Mouse (Mus musculus): ENCODE data around the gene Vim.
"Not testable (repeated sequence)": the region's sequence is repeated elsewhere in the genome, so short reads cannot be mapped to it uniquely, and the experiment has no call there.

Vim gene

DNA sequence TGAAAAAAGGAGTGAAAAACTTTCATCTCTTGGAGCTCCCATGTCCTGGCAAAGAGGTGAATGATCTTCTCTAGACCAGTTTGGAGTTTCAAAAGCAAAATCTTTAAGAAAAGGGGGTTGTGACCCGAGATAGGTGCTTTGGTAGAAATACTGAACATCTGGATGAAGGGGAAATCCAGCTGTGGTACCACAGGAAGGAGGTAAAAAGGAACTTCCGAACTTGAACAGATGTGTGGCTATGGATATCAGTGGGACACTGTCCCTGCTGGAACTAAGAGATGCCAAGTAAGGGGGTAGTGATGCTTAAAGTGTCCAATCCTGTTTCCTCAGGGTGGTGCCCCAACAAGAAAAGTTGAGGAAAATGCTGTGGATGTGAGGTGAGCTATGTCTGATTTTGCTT, 3.6 kb upstream of the Vim start:
- no peak for DNase-seq

- DNase-seq = no peak
Observed at GRCm38 (mm10) chr2:13572101-13572553, 1.6 kb upstream of the Vim start.

- no peak for DNase-seq
Observed at GRCm38 (mm10) chr2:13572647-13573407, 900 bp upstream of the Vim start.

DNA sequence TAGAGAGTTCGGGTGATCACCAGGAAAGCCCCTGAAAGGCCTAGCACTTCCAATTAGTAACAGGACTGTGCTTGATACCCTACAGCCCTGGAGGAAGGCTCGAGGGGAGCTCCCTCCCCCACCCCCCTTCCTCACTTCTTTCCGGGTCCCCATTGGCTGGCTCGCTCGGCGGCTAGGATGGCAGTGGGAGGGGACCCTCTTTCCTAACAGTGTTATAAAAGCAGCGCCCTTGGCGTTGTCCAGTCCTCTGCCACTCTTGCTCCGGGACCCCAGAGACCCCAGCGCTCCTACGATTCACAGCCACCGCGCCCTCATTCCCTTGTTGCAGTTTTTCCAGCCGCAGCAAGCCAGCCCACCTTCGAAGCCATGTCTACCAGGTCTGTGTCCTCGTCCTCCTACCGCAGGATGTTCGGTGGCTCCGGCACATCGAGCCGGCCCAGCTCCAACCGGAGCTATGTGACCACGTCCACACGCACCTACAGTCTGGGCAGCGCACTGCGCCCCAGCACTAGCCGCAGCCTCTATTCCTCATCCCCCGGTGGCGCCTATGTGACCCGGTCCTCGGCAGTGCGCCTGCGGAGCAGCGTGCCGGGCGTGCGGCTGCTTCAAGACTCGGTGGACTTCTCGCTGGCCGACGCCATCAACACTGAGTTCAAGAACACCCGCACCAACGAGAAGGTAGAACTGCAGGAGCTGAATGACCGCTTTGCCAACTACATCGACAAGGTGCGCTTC, 506 bp downstream of the Vim start:
- DNase-seq = peak; percentile 26

GRCm38 (mm10) chr2:13574801-13575150, 1.0 kb downstream of the Vim start:
- peak in 1 of 2 experiments; percentile 7 for DNase-seq

- DNase-seq = peak; percentile 46 to 54
Observed at GRCm38 (mm10) chr2:13575287-13575801, 1.6 kb downstream of the Vim start.

DNA sequence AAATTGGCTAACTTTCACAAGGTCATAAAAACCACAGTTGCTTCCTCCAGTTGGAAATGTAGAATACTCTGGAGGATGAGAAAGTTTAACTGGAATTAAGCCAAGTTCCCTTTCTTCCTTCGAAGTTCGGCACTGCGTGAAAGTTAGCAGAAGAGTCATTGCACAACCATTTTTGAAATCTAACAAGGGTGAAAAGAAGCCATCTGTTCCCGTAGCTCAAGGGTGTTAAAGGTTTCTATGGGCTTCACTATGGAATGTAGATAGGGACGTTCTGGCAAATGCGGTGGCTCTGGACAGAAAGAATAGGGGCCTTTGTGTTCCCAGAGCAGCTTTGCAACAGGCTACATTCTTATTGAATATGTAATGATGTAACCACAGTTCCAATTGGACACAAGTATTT, 2.2 kb downstream of the Vim start:
- DNase-seq = no peak

DNA sequence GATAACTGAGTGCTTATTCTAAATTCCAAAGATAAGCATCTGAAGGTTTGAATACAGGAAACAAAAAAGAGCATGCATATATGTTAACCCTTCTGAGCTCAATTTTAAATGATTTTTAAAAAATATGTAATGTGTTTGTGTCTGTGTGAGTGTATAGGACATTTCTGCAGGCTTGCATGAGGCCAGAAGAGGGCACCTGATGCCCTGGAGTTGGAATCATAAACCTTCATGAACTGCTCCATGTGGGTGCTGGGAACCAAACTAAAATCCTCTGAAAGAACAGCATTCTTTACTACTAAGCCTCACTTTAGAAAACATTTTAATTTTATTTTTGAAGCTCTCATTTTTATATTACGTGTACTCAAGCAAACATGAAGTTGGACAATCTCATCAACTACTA, 3.7 kb downstream of the Vim start:
- no peak for DNase-seq

DNA sequence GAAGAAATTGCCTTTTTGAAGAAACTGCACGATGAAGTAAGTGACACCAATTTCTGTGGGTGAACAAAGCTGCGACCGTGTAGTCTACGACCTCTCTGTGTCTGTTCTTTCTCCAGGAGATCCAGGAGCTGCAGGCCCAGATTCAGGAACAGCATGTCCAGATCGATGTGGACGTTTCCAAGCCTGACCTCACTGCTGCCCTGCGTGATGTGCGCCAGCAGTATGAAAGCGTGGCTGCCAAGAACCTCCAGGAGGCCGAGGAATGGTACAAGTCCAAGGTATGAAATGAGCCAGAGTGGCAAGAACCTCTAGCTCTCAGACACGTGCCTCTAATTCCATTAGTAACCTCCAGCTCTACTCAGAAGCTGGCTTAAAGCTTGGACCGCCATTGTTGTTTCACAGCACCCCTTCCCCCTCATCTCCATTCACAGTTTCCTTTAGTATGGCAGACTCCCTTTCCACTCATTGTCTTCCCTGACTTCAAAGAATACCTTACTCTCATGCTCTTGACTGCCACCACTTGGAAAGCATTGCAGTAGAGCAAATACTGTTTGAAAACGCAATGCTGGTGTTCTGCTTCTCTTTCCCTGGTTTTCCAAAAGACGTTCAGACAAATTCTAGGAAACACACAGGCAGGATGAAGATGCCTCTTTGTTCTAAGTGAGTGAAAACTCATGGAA, 4.9 kb downstream of the Vim start:
- peak; percentile 45 to 51 for DNase-seq

DNA sequence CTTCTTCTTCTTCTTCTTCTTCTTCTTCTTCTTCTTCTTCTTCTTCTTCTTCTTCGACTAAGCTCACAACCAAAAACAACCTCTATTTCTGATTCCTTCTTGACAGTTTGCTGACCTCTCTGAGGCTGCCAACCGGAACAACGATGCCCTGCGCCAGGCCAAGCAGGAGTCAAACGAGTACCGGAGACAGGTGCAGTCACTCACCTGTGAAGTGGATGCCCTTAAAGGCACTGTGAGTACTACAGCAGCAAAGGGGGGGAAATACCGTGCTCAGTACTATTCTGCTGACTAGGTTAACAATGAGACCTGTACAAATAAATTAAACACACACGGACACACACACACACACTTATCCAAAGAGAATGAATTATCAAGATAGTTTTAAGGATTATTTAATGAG, 5.6 kb downstream of the Vim start:
- no peak for DNase-seq

DNA sequence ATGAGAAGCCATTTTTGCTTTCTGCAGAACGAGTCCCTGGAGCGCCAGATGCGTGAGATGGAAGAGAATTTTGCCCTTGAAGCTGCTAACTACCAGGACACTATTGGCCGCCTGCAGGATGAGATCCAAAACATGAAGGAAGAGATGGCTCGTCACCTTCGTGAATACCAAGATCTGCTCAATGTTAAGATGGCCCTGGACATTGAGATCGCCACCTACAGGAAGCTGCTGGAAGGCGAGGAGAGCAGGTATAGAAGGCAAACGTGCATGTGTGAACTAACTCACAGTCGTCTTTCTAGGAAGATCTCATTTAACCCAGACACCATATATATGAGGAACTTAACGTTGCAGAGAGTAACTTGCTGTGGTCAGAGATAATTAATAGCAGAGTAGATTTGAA, 6.3 kb downstream of the Vim start:
- DNase-seq = no peak

GRCm38 (mm10) chr2:13582184-13582583, 8.5 kb downstream of the Vim start:
- no peak for DNase-seq

GRCm38 (mm10) chr2:13583746-13584145, 10.0 kb downstream of the Vim start:
- not testable (repeated sequence) for DNase-seq

GRCm38 (mm10) chr2:13593328-13593727, 19.6 kb downstream of the Vim start:
- no peak for DNase-seq

- DNase-seq = no peak
Observed at GRCm38 (mm10) chr2:13596965-13597656, 23.4 kb downstream of the Vim start.

- no peak for DNase-seq
Observed at GRCm38 (mm10) chr2:13598166-13598565, 24.4 kb downstream of the Vim start.

DNA sequence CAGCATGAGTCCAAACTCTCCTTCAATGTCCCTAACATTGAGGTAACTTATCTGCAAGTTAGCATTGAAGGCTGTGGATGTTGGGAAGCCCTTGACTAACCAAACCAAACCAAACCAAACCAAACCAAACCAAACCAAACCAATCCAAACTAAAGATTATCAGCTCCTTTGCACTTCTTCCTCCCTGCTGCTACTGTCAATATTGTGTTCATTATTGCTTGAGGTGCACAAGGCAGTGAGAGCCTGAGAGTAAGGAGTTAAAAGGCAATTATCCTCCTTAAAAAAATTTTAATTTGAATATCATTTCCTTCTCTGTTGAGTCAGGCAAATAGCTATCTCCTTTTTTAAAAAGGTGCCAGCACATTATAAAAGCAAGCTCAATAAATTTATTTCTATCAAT, 29.4 kb downstream of the Vim start:
- DNase-seq = no peak

DNA sequence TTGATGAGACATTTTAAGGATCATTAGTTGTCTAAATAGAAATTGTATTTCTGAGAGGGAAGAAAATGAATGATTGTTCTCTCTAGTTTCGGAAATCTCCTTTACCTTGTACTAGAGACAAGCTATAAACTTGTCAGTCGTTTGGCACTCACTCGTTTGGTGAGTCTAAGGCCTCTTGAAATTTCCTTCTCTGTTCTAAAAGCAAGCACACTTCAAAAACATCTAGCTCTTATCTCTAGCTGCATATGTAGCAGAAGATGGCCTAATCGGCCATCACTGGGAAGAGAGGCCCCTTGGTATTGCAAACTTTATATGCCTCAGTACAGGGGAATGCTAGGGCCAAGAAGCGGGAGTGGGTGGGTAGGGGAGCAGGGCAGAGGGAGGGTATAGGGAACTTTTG, 29.9 kb downstream of the Vim start:
- DNase-seq = not testable (repeated sequence)

DNA sequence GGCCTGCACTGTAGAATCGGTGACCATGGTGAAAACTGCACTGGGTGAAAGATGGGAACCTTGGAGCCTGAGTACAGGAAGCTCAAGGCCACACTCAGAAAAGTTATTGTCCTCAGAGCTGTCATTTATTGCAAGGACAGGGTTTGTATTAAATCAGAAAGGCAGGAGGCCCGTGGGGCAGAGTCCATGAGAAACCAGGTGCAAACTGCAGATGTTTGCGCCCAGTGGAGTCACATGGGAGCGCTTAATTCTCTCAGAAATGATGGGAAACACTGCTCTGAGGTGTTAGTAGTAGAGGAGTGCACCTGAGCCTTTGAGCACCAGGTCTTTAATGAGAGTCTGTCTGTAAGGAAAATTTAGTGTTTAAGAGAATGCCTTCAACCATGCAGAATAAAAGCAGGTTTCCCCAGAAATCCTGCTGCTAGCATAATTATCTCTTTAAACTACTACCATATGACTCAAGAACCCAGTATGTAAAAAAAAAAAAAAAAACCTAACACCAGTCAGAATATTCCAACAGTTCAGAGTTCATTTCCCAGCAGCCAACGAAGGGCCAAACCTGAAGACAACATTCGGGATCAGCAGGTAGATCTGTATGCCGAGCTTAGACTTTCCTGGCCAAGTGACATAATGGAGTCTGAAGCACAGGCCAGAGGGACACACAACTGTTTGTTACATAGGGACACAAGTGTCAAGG, 56.6 kb downstream of the Vim start:
- DNase-seq = no peak
